Mouse (Mus musculus): Measurements from ENCODE around the gene Cmc1.

The Cmc1 gene

DNA sequence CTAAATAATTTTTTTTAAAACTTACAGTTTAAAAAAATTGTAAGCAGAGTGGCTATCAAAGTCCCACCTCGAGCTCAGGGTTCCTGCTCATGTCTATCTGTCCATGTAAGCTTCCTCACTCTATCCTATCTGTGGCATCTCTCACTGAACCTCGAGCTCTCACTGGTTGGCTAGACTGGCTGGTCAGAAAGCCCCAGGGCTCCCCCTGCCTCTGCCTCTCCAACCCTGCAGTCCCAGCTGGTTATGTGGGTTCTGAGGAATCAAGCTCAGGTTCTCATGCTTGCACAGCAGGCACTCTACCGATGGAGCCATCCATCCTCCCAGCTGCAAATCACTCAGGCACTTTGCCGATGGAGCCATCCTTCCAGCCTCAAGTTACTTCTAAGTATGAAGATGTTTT lies 120.5 kb downstream of the Cmc1 start:
- no peak for DNase-seq

DNA sequence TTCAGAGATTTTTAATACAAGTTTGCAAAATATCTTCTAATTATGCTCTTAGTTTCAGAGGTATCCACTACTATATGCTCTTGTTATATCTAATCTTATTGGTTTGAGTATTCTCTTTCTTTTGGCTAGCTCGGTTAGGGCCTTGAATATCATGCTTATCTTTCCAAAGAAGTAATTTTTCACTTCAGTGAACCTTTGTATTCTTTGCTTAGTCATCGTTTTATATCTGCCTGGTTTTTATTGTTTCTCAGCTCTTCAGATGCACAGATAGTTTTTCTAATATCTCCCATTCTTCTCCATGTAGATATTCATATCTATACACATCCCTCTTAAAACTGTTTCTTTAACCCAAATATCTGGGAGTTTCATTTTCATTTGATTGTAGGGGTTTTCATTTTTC lies 125.0 kb downstream of the Cmc1 start:
- no peak for DNase-seq
